8 mouse cellular contexts compared by ENCODE assay signal in the genomic region with DNA sequence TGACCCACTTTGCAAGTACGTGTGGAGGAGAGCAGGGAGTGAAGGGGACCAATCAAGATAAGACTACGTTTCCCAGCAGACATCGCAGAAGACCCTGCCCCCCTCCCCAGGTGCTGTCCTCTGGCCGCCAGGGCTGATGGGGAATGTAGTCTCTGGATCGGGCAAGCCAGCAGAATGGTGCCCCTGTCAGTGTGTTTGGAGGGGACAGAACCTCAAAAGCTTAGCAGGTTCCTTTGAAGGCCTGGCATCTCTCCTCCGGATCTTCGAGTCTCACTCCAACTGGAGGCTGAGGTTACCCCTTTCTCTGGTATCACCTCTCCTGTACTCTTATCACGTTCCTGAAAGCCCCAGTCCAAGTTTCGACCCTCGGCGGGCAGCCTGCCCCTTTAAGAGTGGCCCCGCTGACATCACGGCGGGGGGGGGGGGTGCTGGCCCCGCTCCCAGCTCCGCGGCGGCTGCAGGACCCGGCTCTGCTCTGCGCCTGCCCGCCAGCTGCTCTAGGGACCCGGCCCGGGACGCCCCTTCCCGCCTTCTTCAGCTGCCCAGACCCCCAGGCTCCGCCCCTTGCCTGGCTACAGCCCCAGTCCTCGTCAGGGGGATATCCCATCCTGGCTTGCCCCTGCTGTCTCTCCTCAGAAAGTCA. TPM values are rescaled to one million over a fixed set of nuclear protein-coding genes. Genes with fewer than 3 reads are reported as not detected.
DNase-seq lines count a peak whose midpoint lies in the region; ATAC-seq lines count a peak whose summit lies in the region.
"Had no signal": no experiment of that assay in that cellular context is flagged by ENCODE, and none has a peak within 500 bp of the region (broad histone marks: within the 10 kb centered on the region; RNA-seq: fewer than 3 reads in every experiment).

No protein-coding gene starts in this region.

- H3K9ac ChIP-seq in intestine, embryonic 16.5 days (ENCODE audit: low read depth, low read length): peak overlapping the region; percentile 69; the same call in 1 of the 2 replicates
- H3K9ac ChIP-seq in midbrain, embryonic 12.5 days (replicated peaks): peak overlapping the region; percentile 83

- H3K27ac ChIP-seq in intestine, embryonic 16.5 days (ENCODE audit: low read length): peak overlapping the region; percentile 80
- peak overlapping the region; percentile 91 for H3K27ac ChIP-seq in midbrain, embryonic 12.5 days (replicated peaks)

- intact Hi-C loops in gastrocnemius, postnatal 36 days (cut with DNase I): loop anchor here (2.0 kb wide), 1 partner anchor 117 kb away; no protein-coding TSS in a partner anchor
- intact Hi-C loops in left cerebral cortex, postnatal 10 days (cut with DNase I): loop anchor here (2.0 kb wide), 1 partner anchor 117 kb away; no protein-coding TSS in a partner anchor

- under 1% methylated on average over 24 of the region's 27 CpGs for WGBS in intestine, embryonic 16.5 days
- WGBS in midbrain, embryonic 12.5 days: 1% methylated on average over 26 of the region's 27 CpGs

- H3K4me1 ChIP-seq in intestine, embryonic 16.5 days (ENCODE audit: control insufficient read depth, insufficient read depth, low read length): peaks cover 12% of the 10 kb centered on the region
- H3K4me1 ChIP-seq in midbrain, embryonic 12.5 days: peaks cover 22% of the 10 kb centered on the region

- peak; percentile 93 for ATAC-seq in intestine, embryonic 16.5 days
- ATAC-seq in midbrain, embryonic 12.5 days (ENCODE audit: low FRiP score, low read depth): peak; percentile 95

- H3K9me3 ChIP-seq in intestine, embryonic 16.5 days (ENCODE audit: control insufficient read depth, low read length): no peaks in the 10 kb centered on the region
- H3K9me3 ChIP-seq in midbrain, embryonic 12.5 days: no peaks in the 10 kb centered on the region

- H3K27me3 ChIP-seq in intestine, embryonic 16.5 days (replicated peaks; ENCODE audit: control insufficient read depth, insufficient read depth, low read length): peaks cover 20% of the 10 kb centered on the region
- H3K27me3 ChIP-seq in midbrain, embryonic 12.5 days: peaks cover 16% of the 10 kb centered on the region
- H3K27me3 ChIP-seq in splenic B cell, adult 2 months (ENCODE audit: control insufficient read depth, insufficient read depth, low read length, poor library complexity, severe bottlenecking): no peaks in the 10 kb centered on the region

- peak; percentile 14 for DNase-seq in adrenal gland, adult 8-10 months
- DNase-seq in embryo, embryonic 11 days: peak; percentile 93
- DNase-seq in gastrocnemius, postnatal 36 days: peak; percentile 26 to 50
- peak; percentile 83 to 90 for DNase-seq in left cerebral cortex, postnatal 10 days (ENCODE audit: extremely low spot score in 1 of 2, low spot score in 2 of 2)
- peak; percentile 18 for DNase-seq in splenic B cell, adult 2 months (ENCODE audit: low read depth, low spot score)

- H3K4me2 ChIP-seq in intestine, embryonic 16.5 days (ENCODE audit: low read depth, low read length): peak overlapping the region; percentile 62
- H3K4me2 ChIP-seq in midbrain, embryonic 12.5 days (replicated peaks): peak overlapping the region; percentile 71

- peak overlapping the region; percentile 39 for H3K4me3 ChIP-seq in intestine, embryonic 16.5 days (ENCODE audit: low read length)
- H3K4me3 ChIP-seq in midbrain, embryonic 12.5 days: peak overlapping the region; percentile 86

- no peaks in the 10 kb centered on the region for H3K36me3 ChIP-seq in intestine, embryonic 16.5 days (ENCODE audit: control insufficient read depth, insufficient read depth, low read length)
- H3K36me3 ChIP-seq in midbrain, embryonic 12.5 days: no peaks in the 10 kb centered on the region
- no peaks in the 10 kb centered on the region for H3K36me3 ChIP-seq in splenic B cell, adult 2 months (ENCODE audit: control insufficient read depth, insufficient read depth, low read length, poor library complexity, severe bottlenecking)

RNA-seq across cellular contexts. Expression of a gene that starts 1.1 kb away (rescaled TPM):
- total RNA-seq in adrenal gland, adult 8-10 months (2022): 10 to 100 TPM in 2 of 4 experiments, 1 to 10 TPM in 2; 9.1 to 25.6 (median 14.2) TPM
- total RNA-seq in gastrocnemius, postnatal 36 days (2021): 1 to 10 TPM; 9.0 to 9.7 TPM
- polyA plus RNA-seq in intestine, embryonic 16.5 days (2015; fragmentation: Nextera tagmentation; extraction: Ambion mirVana): 0.53 and 1.1 TPM in 2 replicates
- total RNA-seq in left cerebral cortex, postnatal 10 days (2021): 100 to 1,000 TPM; 144 to 148 TPM
- polyA plus RNA-seq in midbrain, embryonic 12.5 days (2016; fragmentation: Nextera tagmentation; extraction: Ambion mirVana): 3.5 and 4.2 TPM in 2 replicates
- total RNA-seq: hematopoietic stem cell, adult 5-6 weeks had no signal

RNA-seq across cellular contexts. Expression of a gene that starts 42.7 kb away (rescaled TPM):
- total RNA-seq in adrenal gland, adult 8-10 months (2022): 1 to 10 TPM in 3 of 4 experiments, under 1 TPM in 1; 0.63 to 1.9 (median 1.6) TPM
- 1 to 10 TPM in 1 of 2 experiments, under 1 TPM in 1; 0.99 to 1.2 TPM for total RNA-seq in gastrocnemius, postnatal 36 days (2021)
- polyA plus RNA-seq in intestine, embryonic 16.5 days (2015; fragmentation: Nextera tagmentation; extraction: Ambion mirVana): 0.16 and 0.28 TPM in 2 replicates
- 100 to 1,000 TPM; 323 to 329 TPM for total RNA-seq in left cerebral cortex, postnatal 10 days (2021)
- 0.48 and 2.4 TPM in 2 replicates for polyA plus RNA-seq in midbrain, embryonic 12.5 days (2016; fragmentation: Nextera tagmentation; extraction: Ambion mirVana)
- total RNA-seq: hematopoietic stem cell, adult 5-6 weeks had no signal

RNA-seq across cellular contexts. Expression of a gene that starts 42.8 kb away (rescaled TPM):
- total RNA-seq in adrenal gland, adult 8-10 months (2022): 10 to 100 TPM; 58.4 to 87.4 (median 71.8) TPM
- total RNA-seq in gastrocnemius, postnatal 36 days (2021): 10 to 100 TPM; 26.8 to 30.9 TPM
- 141 and 148 TPM in 2 replicates for polyA plus RNA-seq in intestine, embryonic 16.5 days (2015; fragmentation: Nextera tagmentation; extraction: Ambion mirVana)
- total RNA-seq in left cerebral cortex, postnatal 10 days (2021): 10 to 100 TPM; 77.1 to 81.5 TPM
- polyA plus RNA-seq in midbrain, embryonic 12.5 days (2016; fragmentation: Nextera tagmentation; extraction: Ambion mirVana): 30.2 and 31.7 TPM in 2 replicates

RNA-seq across cellular contexts. Expression of a gene that starts 58.8 kb away (rescaled TPM):
- total RNA-seq in adrenal gland, adult 8-10 months (2022): 10 to 100 TPM in 2 of 4 experiments, 1 to 10 TPM in 2; 4.4 to 12.2 (median 7.4) TPM
- total RNA-seq in gastrocnemius, postnatal 36 days (2021): not detected
- 0.93 and 1.2 TPM in 2 replicates for polyA plus RNA-seq in intestine, embryonic 16.5 days (2015; fragmentation: Nextera tagmentation; extraction: Ambion mirVana)
- total RNA-seq in left cerebral cortex, postnatal 10 days (2021): 100 to 1,000 TPM; 161 to 164 TPM
- 7.4 and 7.9 TPM in 2 replicates for polyA plus RNA-seq in midbrain, embryonic 12.5 days (2016; fragmentation: Nextera tagmentation; extraction: Ambion mirVana)
- total RNA-seq: hematopoietic stem cell, adult 5-6 weeks had no signal

Comparison
In these comparisons a context has a peak if more than half of its experiments do, and no peak if none do; other contexts are left out.
1. Peak in every context shown above with its lines: DNase-seq, ATAC-seq, H3K4me3 ChIP-seq and H3K27ac ChIP-seq.
2. DNase-seq: peak in every context shown above with its lines; median percentile 93 in embryo, embryonic 11 days; 86 in left cerebral cortex, postnatal 10 days; 38 in gastrocnemius, postnatal 36 days; 18 in splenic B cell, adult 2 months; 14 in adrenal gland, adult 8-10 months.
3. RNA of a gene that starts 1.1 kb away (total RNA-seq): 144 to 148 TPM in left cerebral cortex, postnatal 10 days; 9.1 to 25.6 TPM in adrenal gland, adult 8-10 months and 9.0 to 9.7 TPM in gastrocnemius, postnatal 36 days; every median in the first group is over 4 times any median in the second.
4. RNA of a gene that starts 42.7 kb away (total RNA-seq): 323 to 329 TPM in left cerebral cortex, postnatal 10 days; 0.63 to 1.9 TPM in adrenal gland, adult 8-10 months and 0.99 to 1.2 TPM in gastrocnemius, postnatal 36 days; every median in the first group is over 100 times any median in the second.